Mouse (Mus musculus) kidney, postnatal 4 days (tissue): ENCODE measurements around the gene Mylk.
A peak's percentile ranks its signal among the peaks of the same experiment; 100 is the strongest.

Experiments
- DNase-seq, 2 experiments: peaks; one replicate each; pipeline ENCODE4 v3.0.0; 2021; ENCODE audit warnings: mixed read lengths in 2 of 2

The Mylk gene

GRCm38 (mm10) chr16:34952254-34952653 is 207.2 kb downstream of the Mylk start:
- DNase-seq: peak in 1 of 2 experiments; percentile 37

- no peak for DNase-seq
These were observed 207.8 kb downstream of the Mylk start for GRCm38 (mm10) chr16:34952798-34953197.

- DNase-seq: no peak
These were observed 208.5 kb downstream of the Mylk start for GRCm38 (mm10) chr16:34953501-34953900.

GRCm38 (mm10) chr16:34957487-34958230 is 212.6 kb downstream of the Mylk start:
- DNase-seq: peak in 1 of 2 experiments; percentile 31

- peak; percentile 85 to 91 for DNase-seq
These were observed 213.7 kb downstream of the Mylk start for GRCm38 (mm10) chr16:34958667-34959066.

- peak; percentile 66 to 78 for DNase-seq
These were observed 214.3 kb downstream of the Mylk start for GRCm38 (mm10) chr16:34959261-34959660.

- DNase-seq: peak in 1 of 2 experiments; percentile 27
These were observed 215.2 kb downstream of the Mylk start for GRCm38 (mm10) chr16:34960243-34960642.

GRCm38 (mm10) chr16:34960866-34961582 is 216.0 kb downstream of the Mylk start:
- peak in 1 of 2 experiments; percentile 51 for DNase-seq

- peak; percentile 77 to 83 for DNase-seq
These were observed 217.3 kb downstream of the Mylk start for GRCm38 (mm10) chr16:34962322-34962721.

- DNase-seq: peak in 1 of 2 experiments; percentile 43
These were observed 218.0 kb downstream of the Mylk start for GRCm38 (mm10) chr16:34963008-34963407.

GRCm38 (mm10) chr16:34966620-34967081 is 221.6 kb downstream of the Mylk start:
- peak; percentile 57 to 73 for DNase-seq

- peak; percentile 83 to 89 for DNase-seq
These were observed 222.2 kb downstream of the Mylk start for GRCm38 (mm10) chr16:34967120-34967800.

GRCm38 (mm10) chr16:34968181-34968580 is 223.2 kb downstream of the Mylk start:
- DNase-seq: no peak

- no peak for DNase-seq
These were observed 227.5 kb downstream of the Mylk start for GRCm38 (mm10) chr16:34972471-34972870.

GRCm38 (mm10) chr16:34975544-34975943 is 230.5 kb downstream of the Mylk start:
- peak in 1 of 2 experiments; percentile 44 for DNase-seq

GRCm38 (mm10) chr16:34976630-34977029 is 231.6 kb downstream of the Mylk start:
- DNase-seq: peak; percentile 57 to 58

- DNase-seq: no peak
These were observed 233.0 kb downstream of the Mylk start for GRCm38 (mm10) chr16:34978018-34978417.

GRCm38 (mm10) chr16:34981009-34981408 is 236.0 kb downstream of the Mylk start:
- DNase-seq: no peak

- DNase-seq: no peak
These were observed 239.4 kb downstream of the Mylk start for GRCm38 (mm10) chr16:34984203-34985030.

GRCm38 (mm10) chr16:34985031-34985346 is 240.0 kb downstream of the Mylk start:
- no peak for DNase-seq

GRCm38 (mm10) chr16:34986211-34986825 is 241.3 kb downstream of the Mylk start:
- no peak for DNase-seq

GRCm38 (mm10) chr16:34991365-34991764 is 246.4 kb downstream of the Mylk start:
- DNase-seq: no peak
